Mouse (Mus musculus) hindbrain, embryonic 10.5 days (tissue): ENCODE measurements around the gene Erp44. TPM values are rescaled to one million over a fixed set of nuclear protein-coding genes. Genes with fewer than 3 reads are reported as not detected.

Experiments used
- DNase-seq: peaks from one replicate; pipeline ENCODE4 v3.0.0-alpha.2; 2017; ENCODE audit warnings: low spot score
- H3K27ac ChIP-seq: fragments of 300-500 bp; sonication (generic); 2 replicates; pipeline ENCODE4 v1.5.1; 2016; ENCODE audit warnings: mild to moderate bottlenecking, moderate library complexity
- H3K27me3 ChIP-seq: fragments of 300-500 bp; sonication (generic); 2 replicates; pipeline ENCODE4 v1.6.1; 2016; ENCODE audit warnings: mild to moderate bottlenecking; ENCODE audit not compliant: poor library complexity, insufficient read depth, severe bottlenecking
- H3K36me3 ChIP-seq: fragments of 300-500 bp; sonication (generic); 2 replicates; pipeline ENCODE4 v1.6.1; 2016; ENCODE audit warnings: mild to moderate bottlenecking, moderate library complexity
- H3K4me1 ChIP-seq: fragments of 300-500 bp; sonication (generic); replicated peaks from 2 replicates; pipeline ENCODE4 v1.6.1; 2016; ENCODE audit warnings: mild to moderate bottlenecking
- H3K4me3 ChIP-seq: fragments of 300-500 bp; sonication (generic); 2 replicates; pipeline ENCODE4 v1.5.1; 2016; ENCODE audit warnings: mild to moderate bottlenecking, moderate library complexity
- H3K9me3 ChIP-seq: fragments of 300-500 bp; sonication (generic); 2 replicates; pipeline ENCODE4 v1.6.1; 2016; ENCODE audit warnings: mild to moderate bottlenecking, moderate library complexity
- WGBS: fragments of 180-500 bp; shearing (Covaris S2); methylation state at CpG from one replicate; pipeline ENCODE4 v1.1.7; 2016; 5-methylcytosine and 5-hydroxymethylcytosine counted together
- polyA plus RNA-seq: library from polyadenylated mRNA; unstranded; fragments of >200 nt; fragmentation: Nextera tagmentation; extraction: Ambion mirVana; gene quantifications from 2 replicates; pipeline ENCODE4 v1.2.1, GENCODE M21; 2016

Erp44 gene
- 63.2 and 64.3 TPM in 2 replicates for polyA plus RNA-seq

DNA sequence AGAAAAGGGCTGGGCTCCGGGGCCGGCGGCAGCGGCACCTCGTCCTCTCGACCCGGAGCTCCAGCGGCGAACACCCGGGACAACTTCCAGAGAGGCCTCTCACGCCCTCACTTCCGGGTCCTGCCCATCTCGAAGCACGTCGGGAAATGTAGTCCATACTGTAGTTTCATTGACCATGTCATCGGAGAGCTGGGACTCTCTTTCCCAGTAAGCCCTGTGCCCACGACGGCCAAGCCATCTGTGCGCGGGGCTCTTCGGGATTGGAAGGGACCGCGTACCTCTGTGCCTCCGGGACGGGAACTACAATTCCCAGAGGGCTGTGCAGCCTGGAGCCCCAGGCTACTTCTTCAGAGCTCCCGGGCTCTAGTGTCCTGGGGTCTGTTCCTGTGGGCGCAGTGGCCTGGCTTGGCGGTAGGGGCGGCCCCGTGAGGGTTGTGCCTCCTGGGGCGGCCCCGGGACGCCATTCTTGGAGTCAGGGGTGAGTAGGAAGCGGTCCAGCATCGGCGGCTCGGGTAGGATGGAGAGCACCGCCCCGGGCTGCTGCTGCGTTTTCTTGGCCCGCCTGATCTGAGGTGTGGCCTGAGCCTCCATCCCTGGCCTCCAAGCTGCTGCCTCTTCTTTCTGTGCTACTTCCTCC is at the start of gene Erp44, which contains the start of gene Invs:
Gene Erp44, minus strand, starts transcription at position 61 of the 637 bp plus-strand sequence.
Gene Invs, plus strand, starts transcription at position 263 of the 637 bp plus-strand sequence.
- Histone ChIP-seq H3K4me1 (peaks cover 21% of the 10 kb centered on the region), H3K36me3 (no peaks in the 10 kb centered on the region), H3K4me3 (peak within 1 kb of the TSS; percentile 98), H3K9me3 (no peaks in the 10 kb centered on the region), H3K27me3 (no peaks in the 10 kb centered on the region), H3K27ac (peak within 1 kb of the TSS; percentile 97)
- under 1% methylated on average over 41 of the region's 41 CpGs for WGBS
- peak; percentile 95 for DNase-seq

DNA sequence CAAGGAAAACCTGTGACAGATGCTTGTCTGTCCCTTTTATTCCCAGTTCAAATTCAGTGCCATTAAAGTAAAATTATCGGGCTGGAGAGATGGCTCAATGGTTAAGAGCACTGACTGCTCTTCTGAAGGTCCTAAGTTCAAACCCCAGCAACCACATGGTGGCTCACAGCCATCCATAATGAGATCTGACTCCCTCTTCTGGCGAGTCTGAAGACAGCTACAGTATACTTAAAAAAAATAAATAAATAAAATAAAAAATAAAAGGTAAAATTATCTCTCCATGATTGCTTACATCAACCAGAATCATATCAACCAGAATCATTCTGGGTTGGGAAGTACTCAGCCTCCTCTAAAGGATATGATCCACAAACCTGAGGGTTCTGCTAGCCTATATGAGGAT is 48.7 kb upstream of the Erp44 start:
- H3K9me3 ChIP-seq: no peaks in the 10 kb centered on the region
- 55% methylated on average over 2 of the region's 2 CpGs for WGBS
- no peak for DNase-seq
- no peak overlapping the region for H3K4me3 ChIP-seq
- H3K4me1 ChIP-seq: no peaks in the 10 kb centered on the region
- no peaks in the 10 kb centered on the region for H3K27me3 ChIP-seq
- H3K27ac ChIP-seq: no peak overlapping the region
- H3K36me3 ChIP-seq: no peaks in the 10 kb centered on the region

DNA sequence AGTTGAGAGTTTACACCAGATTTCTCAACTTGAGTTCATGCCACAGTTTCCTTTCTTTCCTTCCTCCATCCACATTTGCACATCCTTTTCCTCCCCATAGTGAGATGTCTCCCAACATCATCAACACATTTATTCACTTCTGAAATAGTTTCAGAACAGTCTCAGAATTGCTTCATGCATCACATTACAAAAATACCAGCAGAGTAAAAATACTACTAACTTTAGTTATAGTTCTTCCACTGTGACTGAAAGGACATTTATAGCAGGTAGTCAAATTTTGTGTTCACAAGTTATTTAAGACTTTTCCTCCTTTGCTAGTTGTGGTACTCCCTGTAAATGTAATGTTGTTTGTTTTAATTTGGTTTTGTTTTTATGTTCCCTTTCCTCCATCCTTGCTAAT is 47.8 kb upstream of the Erp44 start:
- H3K36me3 ChIP-seq: no peaks in the 10 kb centered on the region
- H3K27me3 ChIP-seq: no peaks in the 10 kb centered on the region
- H3K27ac ChIP-seq: no peak overlapping the region

DNA sequence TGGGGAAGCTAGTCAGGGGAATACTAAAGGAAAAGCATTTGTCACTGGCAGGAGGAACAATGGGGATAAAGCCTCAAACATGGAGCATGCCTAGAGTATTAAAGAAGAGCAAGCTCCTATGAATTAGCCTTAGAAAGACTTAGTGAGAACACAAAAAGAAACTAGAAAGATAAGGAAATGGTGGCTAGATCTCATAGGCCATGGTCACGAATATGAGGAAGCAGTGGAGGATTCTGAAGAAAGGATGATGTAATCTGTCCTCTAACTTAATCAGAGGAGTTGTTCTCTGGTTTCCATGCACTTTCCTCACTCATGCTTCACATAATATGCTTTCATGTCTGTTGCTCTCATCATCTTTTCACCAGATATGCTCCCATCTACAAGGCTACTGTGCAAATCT is 42.7 kb upstream of the Erp44 start:
- 78% methylated on average over 1 of the region's 1 CpGs for WGBS
- H3K4me1 ChIP-seq: no peaks in the 10 kb centered on the region
- no peaks in the 10 kb centered on the region for H3K27me3 ChIP-seq
- no peaks in the 10 kb centered on the region for H3K36me3 ChIP-seq
- H3K9me3 ChIP-seq: no peaks in the 10 kb centered on the region
- H3K4me3 ChIP-seq: no peak overlapping the region
- no peak overlapping the region for H3K27ac ChIP-seq
- no peak for DNase-seq

More for the DNA sequence above, 47.8 kb upstream of the Erp44 start:
- Histone ChIP-seq H3K4me3 (no peak overlapping the region), H3K9me3 (no peaks in the 10 kb centered on the region), H3K4me1 (no peaks in the 10 kb centered on the region)
- no peak for DNase-seq

DNA sequence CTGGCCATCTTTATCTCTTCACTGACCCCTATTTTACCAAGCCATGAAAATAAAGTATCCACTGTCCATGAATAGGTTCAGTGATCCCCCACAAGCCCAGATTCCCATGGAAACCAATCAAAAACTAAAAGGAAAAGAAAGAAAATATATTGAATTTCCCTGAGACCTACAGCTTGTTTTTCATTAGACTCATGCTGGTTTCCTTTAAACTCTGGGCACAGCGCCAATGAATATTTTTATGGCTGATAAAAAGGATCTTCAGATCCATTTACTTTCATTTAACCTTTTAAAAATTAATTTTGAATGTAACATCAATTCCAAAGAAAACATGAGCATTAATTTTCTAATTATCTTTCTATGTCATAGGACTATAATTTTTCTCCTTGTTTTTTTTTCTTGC is 41.9 kb upstream of the Erp44 start:
- H3K27me3 ChIP-seq: no peaks in the 10 kb centered on the region
- H3K4me1 ChIP-seq: no peaks in the 10 kb centered on the region
- no peaks in the 10 kb centered on the region for H3K9me3 ChIP-seq
- DNase-seq: no peak
- H3K27ac ChIP-seq: no peak overlapping the region
- no peaks in the 10 kb centered on the region for H3K36me3 ChIP-seq
- WGBS: 78% methylated on average over 1 of the region's 1 CpGs
- no peak overlapping the region for H3K4me3 ChIP-seq

DNA sequence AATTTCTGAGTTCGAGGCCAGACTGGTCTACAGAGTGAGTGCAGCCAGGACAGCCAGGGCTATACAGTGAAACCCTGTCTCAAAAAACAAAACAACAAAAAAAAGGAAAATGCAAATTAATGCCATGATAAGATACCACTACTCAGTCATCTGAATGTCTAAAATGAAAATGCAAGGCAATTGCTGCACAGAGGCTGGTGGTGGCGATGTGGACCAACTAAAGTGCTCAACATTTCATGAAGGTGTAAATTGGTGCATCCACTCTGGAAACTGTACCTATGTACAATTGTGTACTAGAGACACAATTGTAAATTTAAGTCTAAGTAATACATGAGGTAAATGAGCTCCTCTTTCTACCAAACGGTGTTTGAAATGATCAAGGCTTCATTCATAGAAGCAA is 36.7 kb upstream of the Erp44 start:
- Histone ChIP-seq H3K9me3 (no peaks in the 10 kb centered on the region), H3K27ac (no peak overlapping the region), H3K27me3 (no peaks in the 10 kb centered on the region), H3K4me3 (no peak overlapping the region), H3K4me1 (no peaks in the 10 kb centered on the region), H3K36me3 (no peaks in the 10 kb centered on the region)
- whole genome bisulfite sequencing: 91% methylated on average over 3 of the region's 3 CpGs
- DNase-seq: no peak

DNA sequence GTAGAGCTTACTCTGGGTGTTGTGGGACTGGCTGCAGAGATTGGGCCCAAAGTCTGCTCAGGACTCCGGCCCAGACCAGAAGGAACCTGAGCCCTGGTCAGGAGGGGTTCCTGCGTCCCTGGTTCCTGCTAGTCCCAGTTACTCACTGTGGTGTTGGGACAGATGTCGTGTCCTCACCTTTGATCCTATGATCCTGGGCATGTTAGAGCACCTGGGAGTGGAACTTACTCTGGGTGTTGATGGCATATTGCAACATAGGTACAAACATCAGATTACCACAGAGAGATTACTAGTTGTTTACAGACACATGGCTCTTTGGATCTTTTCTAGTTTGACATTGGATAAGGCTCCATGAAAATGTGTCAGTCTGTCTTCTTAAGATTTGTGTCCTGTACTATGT is 35.5 kb upstream of the Erp44 start:
- no peak overlapping the region for H3K4me3 ChIP-seq

DNA sequence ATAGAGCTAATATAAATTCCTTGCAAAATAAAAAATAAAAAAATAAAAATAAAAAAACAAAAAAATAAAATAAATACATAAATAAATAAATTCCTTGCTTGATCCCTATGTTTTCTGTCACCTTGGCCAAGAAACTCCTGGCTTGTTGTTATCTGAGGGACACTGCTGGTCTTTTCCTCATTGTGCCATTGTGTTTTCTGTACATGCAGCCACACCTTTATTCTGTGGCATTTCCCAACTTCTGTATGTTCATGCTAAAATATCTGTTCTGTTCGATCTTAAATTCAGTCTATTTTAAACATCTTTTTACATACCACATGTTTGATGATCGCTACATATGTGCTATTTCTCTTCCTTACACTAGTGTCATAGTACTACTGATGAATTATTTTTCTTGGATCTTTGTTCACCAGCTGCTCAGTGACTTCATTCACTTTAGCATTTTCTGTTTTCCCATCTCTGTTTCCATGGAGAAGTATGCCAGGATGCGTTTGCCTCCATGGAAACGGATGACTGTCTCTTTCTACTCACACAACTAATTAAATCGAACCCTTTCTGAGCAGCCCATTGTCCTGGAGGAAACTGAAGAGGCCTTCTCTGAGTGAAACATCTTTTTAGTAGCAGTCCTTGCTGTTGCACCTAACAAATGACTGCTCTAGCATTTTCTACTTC is 7.9 kb upstream of the Erp44 start:
- peaks cover 10% of the 10 kb centered on the region for H3K36me3 ChIP-seq
- WGBS: 47% methylated on average over 5 of the region's 5 CpGs
- peaks cover 19% of the 10 kb centered on the region for H3K4me1 ChIP-seq
- H3K27me3 ChIP-seq: no peaks in the 10 kb centered on the region
- peaks cover 2% of the 10 kb centered on the region; the same call in 1 of the 2 replicates for H3K9me3 ChIP-seq
- no peak overlapping the region for H3K4me3 ChIP-seq
- peak; percentile 45 for DNase-seq
- peak overlapping the region; percentile 69 for H3K27ac ChIP-seq

More for the DNA sequence above, 35.5 kb upstream of the Erp44 start:
- 88% methylated on average over 3 of the region's 3 CpGs for WGBS
- H3K27me3 ChIP-seq: no peaks in the 10 kb centered on the region
- H3K36me3 ChIP-seq: peaks cover 5% of the 10 kb centered on the region; the same call in 1 of the 2 replicates
- H3K9me3 ChIP-seq: no peaks in the 10 kb centered on the region
- no peak overlapping the region for H3K27ac ChIP-seq
- H3K4me1 ChIP-seq: no peaks in the 10 kb centered on the region
- no peak for DNase-seq

DNA sequence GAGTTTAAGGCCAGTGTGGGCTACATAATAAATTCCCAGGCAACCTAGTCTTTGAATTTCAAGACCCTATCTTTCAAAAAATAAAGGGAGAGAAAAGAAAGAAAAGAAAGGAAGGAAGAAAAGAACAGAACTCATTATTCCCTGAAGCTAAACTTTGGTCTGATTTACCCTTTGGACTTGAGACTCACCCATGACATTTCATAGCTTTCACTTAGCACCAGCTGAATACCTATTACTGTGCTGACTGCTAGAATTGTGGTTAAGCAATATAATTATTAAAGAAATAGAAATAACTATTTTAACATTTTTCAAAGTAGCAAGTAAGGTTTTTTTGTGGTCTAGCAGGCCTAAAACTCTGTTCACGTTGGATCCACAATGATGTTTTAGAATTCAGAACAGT is 1.8 kb upstream of the Erp44 start:
- 96% methylated on average over 1 of the region's 1 CpGs for WGBS
- Histone ChIP-seq H3K27me3 (no peaks in the 10 kb centered on the region), H3K27ac (no peak overlapping the region), H3K4me3 (no peak overlapping the region), H3K4me1 (peaks cover 21% of the 10 kb centered on the region), H3K9me3 (no peaks in the 10 kb centered on the region), H3K36me3 (no peaks in the 10 kb centered on the region)
- DNase-seq: no peak

DNA sequence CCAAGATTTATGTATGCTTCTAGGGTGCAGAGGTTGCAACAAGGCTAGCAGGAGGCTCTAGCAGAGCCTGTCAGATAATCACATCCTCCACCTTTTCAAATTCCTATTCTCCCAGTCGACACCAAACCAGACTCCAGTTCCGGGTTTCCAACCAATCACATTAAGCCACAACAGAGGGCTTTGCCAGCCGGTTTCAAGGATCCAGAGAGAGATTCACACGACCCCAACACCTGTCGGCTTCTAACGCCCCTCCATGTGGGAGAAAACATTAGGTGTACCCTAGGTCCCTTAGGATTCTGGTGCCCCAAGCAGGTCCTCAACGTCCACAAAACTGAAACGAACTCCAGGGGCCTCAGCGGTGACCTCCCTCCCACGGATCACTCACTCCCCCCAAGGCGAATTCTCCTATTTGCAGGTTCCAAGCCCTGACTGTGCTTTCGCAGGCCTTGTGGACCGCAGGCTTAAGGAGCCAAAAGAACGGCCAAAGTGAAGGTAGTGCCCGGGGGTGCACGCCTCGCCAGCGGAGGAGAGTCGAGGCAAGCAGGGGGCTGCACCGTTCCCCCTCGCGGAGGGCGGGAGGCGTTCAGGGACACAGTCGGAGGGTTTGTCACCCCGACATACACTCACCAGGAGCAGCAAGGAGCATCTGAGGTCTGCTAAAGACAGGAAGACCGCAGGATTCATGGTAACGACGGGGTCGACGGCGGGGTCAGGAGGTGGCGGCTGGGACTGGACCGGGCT is 431 bp downstream of the Erp44 start:
- no peak for DNase-seq
- WGBS: under 1% methylated on average over 34 of the region's 34 CpGs
- peak overlapping the region; percentile 97 for H3K27ac ChIP-seq
- H3K36me3 ChIP-seq: peaks cover 6% of the 10 kb centered on the region; the same call in 1 of the 2 replicates
- H3K9me3 ChIP-seq: no peaks in the 10 kb centered on the region
- H3K4me1 ChIP-seq: peaks cover 21% of the 10 kb centered on the region
- H3K27me3 ChIP-seq: no peaks in the 10 kb centered on the region
- peak overlapping the region; percentile 98 for H3K4me3 ChIP-seq

DNA sequence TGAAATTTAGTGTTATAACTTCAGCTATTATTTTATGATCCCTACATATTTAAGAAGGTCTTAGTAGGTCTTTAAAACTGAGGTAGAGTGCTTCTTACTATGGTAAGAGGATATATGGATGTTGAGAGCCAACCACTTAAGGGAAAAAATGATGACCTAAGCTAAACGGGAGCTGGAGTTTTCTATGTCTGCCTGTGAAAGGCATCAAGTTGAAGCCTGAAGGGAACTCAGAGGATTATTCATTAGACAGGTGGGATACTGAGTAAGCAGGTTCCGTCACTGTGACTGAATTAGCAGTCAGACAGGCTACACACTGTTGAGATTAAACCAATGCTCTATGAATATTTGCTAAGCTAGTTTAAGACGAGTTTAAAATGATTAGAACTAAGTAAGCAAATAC is 2.3 kb downstream of the Erp44 start:
- Histone ChIP-seq H3K27ac (no peak overlapping the region), H3K27me3 (no peaks in the 10 kb centered on the region), H3K4me1 (peaks cover 24% of the 10 kb centered on the region), H3K36me3 (peaks cover 7% of the 10 kb centered on the region; the same call in 1 of the 2 replicates), H3K4me3 (no peak overlapping the region), H3K9me3 (no peaks in the 10 kb centered on the region)
- no peak for DNase-seq
- WGBS: 88% methylated on average over 3 of the region's 3 CpGs

DNA sequence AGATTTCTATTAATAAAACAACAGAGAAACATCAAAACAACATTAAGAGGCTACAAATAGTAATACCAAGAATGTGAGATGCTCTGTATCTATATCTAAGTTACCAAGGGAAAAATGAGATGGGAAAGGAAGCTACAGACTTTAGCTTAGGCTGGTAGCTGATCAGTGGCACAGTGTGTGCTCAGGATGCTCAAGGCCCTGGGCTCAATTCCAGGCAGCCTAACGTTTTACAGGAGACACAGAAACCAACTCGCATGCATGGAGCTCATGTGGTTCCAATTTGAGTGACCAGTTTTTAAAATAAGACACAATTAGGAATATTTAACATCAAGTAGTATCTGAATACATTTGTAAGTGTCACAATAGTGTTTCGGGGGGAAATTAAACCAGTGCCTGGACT is 3.6 kb downstream of the Erp44 start:
- Histone ChIP-seq H3K36me3 (peaks cover 7% of the 10 kb centered on the region; the same call in 1 of the 2 replicates), H3K27ac (no peak overlapping the region), H3K4me3 (no peak overlapping the region), H3K9me3 (no peaks in the 10 kb centered on the region), H3K4me1 (peaks cover 28% of the 10 kb centered on the region), H3K27me3 (no peaks in the 10 kb centered on the region)
- 87% methylated on average over 3 of the region's 3 CpGs for WGBS
- DNase-seq: no peak
